Mouse (Mus musculus): ENCODE measurements at regions not wholly inside any gene's neighbourhood (a gene's known extent, or its start where the extent isn't known, plus 50 kb on each side); places are given as distances from the start of the nearest gene placed in this dataset.

DNA sequence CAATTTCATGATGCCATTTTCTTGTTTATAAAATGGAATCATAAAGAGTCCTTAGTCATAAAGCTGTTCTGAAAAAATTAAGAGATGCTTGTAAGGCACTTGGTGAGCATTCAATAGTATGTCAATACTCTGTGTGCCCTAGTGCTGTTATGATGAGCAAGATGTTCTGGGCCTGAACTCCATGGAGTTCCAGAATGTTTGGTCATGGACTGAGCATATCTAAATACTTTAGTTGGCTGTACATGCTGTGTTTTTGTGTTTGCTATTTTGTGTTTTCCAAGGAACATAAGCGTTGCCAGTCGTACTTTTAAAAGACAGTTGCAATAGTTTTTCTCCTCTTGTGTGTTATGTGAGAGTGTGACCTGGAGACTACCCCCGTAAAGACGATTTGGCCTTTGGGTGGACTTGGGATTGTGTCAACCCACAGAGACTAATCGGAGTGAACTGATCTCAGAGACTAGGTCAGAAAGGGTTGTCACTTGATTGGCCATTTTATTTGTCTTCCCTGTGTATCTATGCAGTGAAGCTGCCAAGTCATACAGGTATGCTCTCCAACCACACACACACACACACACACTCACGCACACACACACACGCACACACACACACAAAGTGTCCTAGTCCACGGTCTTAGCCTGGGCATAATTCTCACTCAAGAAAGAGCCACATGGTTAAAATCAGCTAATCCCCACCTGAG lies 152.6 kb upstream of the Krr1 start:
- no peak for DNase-seq (ENCODE audit: extremely low read depth, low read depth, low spot score)

DNA sequence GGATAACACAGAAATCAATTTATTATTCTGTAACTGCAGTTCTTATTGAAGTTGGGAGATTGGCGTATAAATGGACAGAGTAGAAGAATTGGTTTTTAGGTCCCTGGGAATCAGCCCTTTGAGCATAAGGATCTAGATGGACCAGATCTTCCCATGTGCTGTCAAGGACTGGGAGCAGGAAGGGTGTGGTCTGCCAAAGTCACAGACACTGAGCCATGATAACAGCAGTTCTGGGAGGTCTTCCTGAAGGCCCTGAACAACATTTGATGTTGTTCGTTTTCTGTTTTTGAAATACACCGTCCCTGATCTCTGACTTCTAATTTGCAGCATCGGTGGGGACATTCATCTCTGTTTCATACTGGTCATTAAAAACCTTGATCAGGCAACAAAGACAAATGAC lies 147.6 kb upstream of the Krr1 start:
- no peak for DNase-seq (ENCODE audit: extremely low read depth, low read depth, low spot score)

DNA sequence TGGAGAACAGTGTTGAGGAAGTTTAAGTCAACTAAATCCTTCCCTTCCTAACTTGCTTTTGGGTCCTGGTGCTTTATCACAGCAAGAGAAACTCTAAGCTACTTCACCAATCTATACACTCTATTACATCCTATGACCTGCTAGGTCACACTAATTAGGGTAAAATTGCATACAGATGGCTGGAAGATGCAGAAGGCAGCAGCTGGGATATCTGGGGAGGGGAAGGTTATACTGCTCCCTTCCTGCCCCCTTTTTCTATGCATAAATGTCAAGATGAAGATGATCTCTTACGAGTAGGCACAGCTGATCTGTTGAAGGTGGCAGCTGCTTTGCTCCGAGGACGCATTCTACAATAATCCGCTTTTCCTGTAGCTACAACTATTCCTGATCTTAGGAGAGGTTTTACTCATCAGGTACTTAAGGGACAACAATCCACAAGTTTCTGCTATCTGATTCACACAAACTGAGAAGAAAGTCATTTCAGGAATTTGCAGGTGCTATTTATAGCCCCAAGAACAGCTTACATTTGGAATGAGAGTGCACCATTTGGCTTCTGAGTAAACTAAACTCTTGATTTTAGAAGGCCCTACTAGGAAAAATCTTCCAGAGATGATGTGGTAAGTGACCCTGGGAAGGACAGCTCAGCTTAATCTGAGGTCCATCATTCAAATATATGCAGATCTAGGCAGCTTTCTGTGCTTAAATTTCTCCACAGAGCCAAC lies 146.3 kb upstream of the Krr1 start:
- DNase-seq (ENCODE audit: extremely low read depth, low read depth, low spot score): no peak

DNA sequence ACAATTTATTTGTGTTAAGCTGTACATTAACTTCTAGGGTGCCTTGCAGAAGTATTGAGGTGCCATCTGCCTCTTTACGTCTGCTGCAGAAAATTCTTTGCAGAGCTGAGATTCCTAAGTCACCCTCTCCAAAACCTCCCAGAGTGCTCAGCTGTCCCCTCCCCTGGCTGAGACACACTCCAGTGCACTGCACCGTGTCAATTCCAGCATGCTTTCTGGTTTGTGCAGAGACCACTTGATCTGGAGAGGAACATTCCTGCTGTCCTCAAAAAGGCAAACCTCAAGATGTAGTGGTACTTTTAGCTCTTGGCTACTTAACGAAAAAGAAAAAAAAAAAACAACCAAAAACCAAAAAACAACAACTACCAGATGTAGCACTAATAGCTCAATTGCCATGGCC lies 145.2 kb upstream of the Krr1 start:
- DNase-seq (ENCODE audit: extremely low read depth, low read depth, low spot score): no peak

DNA sequence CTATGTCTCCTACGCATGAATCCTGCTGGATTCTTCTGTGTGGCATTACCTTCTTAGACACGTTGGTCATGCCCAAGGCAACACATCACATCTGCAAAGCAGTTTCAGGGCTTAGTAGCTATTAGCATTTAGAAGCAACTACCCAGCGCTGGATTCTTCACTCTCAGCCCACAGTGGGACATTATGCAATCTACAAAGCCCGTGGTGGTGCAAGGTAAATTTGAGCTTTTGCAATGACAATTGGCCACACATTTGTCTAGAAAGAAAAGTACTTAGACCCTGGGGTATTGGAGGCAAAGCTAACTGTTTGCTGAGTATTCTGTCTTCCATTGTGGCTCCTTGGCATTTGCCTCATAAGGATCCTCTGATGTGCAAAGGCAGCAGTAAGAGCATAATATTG lies 144.5 kb upstream of the Krr1 start:
- no peak for DNase-seq (ENCODE audit: extremely low read depth, low read depth, low spot score)

DNA sequence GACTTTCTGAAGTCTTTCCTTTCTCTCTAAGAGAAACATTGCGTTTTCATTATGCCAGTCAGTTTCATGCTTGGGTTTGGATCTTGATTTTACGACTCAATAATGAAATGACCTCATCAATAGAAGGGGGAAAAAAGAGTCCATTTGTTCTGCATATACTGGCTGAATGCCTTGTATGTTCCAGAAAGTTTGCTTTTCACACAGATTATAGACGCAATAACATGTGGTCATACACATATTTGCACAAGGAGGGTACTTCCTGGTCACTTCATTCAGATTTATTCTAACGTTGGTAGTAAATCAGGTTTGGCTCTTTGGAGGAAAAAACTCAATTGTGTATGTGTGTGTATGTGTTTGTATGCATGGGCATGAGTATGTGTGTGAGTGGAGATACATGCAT lies 143.9 kb upstream of the Krr1 start:
- no peak for DNase-seq (ENCODE audit: extremely low read depth, low read depth, low spot score)

DNA sequence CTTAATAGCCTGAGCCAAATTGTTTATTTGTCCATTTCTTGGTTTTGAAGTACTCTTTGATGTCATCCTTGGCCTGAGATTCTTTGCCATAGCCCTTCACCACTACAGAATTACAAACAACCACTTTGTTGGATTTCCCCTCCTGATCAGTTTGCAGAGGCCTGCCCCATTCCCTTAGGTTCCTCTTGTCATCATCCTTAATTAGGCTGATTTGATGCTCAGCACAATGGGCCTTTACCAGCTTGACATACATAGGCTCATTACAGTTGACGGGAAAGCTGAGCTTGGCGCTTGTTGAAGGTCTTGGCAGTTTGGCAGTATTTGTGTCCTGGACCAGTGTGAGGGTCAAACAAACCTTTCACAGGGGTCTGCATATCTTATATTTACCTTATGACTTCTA lies 143.2 kb upstream of the Krr1 start:
- no peak for DNase-seq (ENCODE audit: extremely low read depth, low read depth, low spot score)

DNA sequence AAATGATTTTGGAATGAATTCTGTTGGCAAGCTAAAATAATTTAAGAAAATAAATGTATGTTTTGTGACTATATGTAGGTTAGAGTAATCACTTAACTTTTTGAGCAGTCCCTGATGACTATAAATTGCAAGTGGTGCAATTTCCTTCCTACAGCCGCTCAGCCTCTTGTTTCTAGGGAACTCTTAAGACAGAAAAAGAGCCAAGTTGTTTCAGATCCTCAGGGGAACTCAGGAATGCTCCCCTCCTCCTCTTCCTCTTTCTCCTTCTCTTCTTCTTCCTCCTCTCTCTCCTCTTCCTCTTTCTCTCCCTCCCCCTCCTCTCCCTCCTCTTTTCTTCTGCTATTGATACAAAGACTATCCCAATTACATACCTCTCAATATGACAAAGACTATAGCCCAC lies 141.4 kb upstream of the Krr1 start:
- no peak for DNase-seq (ENCODE audit: extremely low read depth, low read depth, low spot score)

DNA sequence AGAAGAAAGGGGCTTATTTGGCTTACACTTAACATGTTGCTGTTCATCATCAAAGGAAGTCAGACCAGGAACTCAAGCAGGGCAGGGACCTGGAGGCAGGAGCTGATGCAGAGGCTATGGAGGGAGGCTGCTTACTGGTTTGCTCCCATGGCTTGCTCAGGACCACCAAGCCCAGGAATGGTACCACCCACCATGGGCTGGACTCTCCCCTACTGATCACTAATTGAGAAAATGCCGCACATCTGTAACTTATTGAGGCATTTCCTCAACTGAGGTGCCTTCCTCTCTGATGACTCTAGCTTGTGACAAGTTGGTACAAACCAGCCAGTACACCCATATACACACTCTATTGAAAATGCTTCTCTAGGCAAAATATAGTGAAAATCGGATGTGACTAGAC lies 138.9 kb upstream of the Krr1 start:
- DNase-seq (ENCODE audit: extremely low read depth, low read depth, low spot score): no peak

DNA sequence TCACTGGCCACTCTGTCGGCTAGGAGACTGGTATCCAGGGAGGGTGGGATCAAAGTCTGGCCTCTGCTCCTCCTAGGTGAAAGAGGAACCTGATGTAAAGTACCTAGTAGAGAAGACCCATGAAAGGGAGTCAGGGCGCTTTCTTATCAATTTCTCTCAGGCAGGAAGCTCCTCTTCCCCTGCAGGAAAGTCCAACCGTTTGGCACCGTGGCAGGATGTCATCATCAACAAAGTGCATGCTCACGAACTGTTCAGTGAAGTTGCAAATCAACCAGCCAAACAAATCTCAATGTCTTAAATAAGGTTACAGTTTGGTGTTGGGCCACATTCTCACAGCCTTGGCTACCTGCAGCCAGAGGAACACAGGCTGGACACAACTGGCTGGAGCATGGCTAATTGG lies 138.2 kb upstream of the Krr1 start:
- no peak for DNase-seq (ENCODE audit: extremely low read depth, low read depth, low spot score)

DNA sequence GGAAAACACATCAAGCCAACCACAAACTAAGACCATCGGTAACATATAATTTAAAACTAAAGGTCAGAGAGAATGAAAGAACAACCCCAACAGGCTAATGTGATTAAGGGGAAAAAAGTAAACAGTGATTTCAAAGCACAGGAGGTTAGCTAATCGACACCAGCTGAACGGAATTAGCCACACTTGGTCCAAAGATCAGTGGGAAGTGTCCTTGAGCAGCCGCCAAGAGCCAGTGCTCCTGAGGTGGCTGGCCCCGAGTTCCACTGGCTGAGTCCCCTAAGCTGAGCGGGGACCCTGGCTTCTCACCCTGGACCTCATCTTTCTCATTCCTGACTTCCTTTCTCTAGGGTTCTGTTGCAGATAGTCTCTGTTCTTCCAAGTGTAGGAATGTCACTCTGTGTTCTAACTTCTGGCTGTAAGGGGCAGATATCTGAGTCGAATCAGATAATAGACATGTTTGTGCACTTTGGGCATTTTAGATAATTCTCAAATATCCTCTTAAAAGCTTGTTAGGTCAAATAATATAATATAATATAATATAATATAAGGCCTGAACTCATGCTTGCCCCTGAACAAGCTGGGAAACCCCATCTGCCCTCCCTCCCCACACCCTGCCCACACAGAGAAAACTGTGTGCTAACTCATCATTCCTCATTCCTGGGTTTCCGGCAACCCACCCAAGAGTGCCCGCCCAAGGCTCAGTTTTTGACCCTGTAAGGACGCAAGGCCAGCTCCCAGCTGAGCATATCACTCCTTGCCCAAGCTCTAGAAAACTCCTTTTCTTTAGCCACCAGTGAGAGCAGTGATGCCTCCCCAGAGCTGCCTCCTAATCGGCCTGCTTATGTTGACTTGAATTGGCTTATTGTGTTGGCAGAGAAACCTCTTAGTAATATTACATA lies 137.3 kb upstream of the Krr1 start:
- no peak for DNase-seq (ENCODE audit: extremely low read depth, low read depth, low spot score)

DNA sequence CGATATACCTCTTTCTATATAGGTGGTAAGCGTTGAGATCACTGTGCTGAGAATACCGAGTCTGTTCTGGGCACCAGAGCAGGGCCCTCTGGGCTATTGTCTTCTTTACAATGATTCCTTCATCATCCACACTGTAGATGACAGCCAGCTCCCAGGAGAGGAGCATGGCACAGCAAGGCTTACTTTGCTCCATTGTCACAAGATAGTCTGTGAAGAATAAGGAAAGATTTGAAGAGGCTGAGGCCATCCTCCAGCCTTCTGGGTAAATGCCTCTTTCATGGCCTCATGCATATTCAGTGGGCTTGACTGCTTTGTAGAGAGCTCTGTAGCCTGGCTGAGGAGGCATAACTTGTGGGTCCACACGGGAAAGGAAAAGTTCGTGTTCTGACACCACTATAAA lies 136.3 kb upstream of the Krr1 start:
- no peak for DNase-seq (ENCODE audit: extremely low read depth, low read depth, low spot score)

DNA sequence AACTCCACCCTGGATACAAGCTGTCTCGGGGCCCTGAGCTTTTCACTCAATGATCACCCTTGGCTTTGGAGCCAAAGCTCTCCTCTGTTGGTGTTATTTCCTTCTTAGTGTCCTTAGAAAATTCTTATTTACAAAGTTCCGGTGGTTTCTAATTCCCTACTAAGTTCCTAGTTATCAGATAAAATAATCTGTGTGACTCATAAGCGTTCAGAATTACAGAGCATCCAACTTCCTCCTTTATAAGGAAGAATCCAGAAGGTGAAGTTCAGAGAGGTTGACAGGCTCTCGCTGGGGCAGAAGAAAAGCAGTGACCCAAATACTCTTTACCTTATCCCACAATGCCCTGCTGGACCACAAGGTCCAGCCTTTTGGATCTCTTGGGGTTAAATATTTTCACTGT lies 135.7 kb upstream of the Krr1 start:
- no peak for DNase-seq (ENCODE audit: extremely low read depth, low read depth, low spot score)

DNA sequence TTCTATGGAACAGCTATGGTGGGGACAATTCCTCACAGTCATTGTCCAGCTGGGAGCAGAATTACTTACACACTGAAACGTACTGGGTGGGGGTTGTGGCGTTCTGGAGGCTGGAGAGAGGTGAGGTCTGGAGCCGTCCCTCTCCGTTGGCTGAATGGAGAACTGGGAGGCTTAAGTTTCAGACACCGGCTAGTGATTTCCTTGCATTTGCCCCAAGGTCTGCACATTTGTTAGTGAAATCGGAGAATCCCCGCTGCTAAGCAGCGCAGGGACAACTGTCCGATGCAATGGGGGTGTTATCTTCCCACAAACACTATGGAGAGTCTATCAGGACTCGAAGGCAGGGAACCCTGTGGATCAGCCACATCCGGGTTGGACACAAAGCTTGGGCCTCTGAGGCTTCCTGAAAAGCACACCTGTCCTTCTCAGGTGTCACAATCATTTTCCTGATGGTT lies 130.1 kb upstream of the Krr1 start:
- no peak for DNase-seq (ENCODE audit: extremely low read depth, low read depth, low spot score)

DNA sequence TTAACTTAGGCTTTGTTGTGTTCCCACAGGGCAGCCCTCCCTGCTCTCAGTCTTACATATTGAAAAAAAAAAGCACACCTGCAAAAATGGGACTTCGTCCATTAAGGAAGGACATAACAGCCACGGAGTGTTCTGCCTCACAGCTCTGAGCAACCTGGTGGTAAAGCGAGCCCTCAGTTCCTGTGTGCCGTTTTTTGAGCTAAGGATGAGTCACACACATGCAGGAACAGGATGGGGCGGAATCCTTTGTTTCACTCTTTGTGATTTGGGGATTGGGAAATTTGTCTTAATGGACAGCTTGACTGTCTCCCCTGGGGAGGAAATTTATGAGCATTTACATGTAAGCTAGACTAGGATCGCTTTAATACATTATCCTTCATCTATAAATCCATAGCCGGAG lies 129.6 kb upstream of the Krr1 start:
- peak; percentile 59 for DNase-seq (ENCODE audit: extremely low read depth, low read depth, low spot score)

DNA sequence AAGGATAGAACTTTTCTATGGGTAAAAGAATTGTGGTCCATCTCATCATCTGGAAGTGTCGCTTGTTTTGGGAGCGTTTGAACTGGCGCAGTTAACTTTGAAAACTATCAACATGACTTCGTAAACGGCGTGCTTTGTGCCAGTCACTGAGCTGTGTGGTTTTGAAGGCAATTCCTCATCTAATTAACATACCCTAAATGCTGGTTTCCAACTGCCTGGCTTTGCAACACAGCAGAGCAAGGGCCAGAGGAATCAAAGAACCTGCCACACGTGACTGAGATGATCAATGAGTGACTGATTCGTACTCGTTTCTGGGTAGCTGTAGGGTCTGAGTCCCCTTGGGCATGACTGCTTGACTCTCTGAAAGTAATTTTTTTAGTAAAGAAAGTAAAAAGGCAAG lies 129.2 kb upstream of the Krr1 start:
- no peak for DNase-seq (ENCODE audit: extremely low read depth, low read depth, low spot score)

DNA sequence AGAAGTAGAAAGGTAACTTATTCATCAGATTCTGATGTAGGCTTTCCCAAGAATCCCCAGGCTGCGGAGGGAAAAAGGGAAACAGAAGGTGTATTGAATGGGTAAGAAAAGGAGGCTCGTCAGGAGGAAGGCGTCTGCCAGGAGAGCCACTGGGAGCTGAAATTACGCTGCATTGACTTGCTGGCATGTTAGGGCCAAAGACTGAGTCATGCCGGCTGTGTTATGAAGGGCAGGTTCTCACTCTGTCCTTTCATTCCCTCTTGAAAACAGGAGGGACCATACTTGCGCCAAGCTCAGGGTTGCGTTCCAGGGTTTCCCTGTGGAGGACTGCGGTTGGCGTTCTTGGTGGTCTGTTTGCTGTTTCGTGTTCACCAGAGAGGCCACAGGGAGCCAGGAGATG lies 128.3 kb upstream of the Krr1 start:
- DNase-seq (ENCODE audit: extremely low read depth, low read depth, low spot score): no peak

DNA sequence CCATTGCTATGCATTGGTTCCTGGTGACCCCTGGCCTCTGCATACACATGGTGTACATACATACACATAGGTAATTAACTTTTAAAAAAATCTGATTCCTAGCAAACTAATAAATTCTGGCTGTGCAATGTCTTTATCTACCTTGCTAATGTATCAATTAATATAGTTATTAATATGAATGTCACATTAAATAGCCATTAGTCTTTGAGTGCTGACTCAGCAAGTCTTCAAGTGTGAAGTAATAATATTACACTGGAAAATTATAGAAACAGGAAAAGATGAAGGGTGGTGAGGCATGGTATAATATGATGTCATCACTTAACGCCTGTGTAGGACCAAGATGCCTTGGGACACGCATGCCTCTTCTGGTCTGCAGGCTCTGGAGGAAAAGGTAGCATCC lies 126.5 kb upstream of the Krr1 start:
- DNase-seq (ENCODE audit: extremely low read depth, low read depth, low spot score): no peak

DNA sequence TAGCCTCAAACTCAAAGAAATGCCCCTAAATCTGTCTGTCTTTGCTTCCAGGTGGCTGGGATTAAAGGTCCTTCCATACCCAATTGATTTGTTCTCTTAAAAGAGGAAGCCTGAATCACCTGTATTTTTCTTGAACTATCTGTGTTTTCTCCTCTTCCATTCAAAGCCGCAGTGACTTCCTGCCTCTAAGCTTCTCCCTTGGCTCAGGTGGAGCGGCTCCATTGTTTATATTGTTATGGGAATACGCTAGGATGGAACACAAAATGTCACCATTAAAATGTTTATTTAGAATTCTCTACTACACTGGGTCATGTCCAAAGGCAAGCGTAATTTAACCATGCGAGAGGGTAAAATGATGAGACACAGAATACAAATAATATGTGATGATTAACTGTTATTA lies 118.2 kb upstream of the Krr1 start:
- no peak for DNase-seq (ENCODE audit: extremely low read depth, low read depth, low spot score)

DNA sequence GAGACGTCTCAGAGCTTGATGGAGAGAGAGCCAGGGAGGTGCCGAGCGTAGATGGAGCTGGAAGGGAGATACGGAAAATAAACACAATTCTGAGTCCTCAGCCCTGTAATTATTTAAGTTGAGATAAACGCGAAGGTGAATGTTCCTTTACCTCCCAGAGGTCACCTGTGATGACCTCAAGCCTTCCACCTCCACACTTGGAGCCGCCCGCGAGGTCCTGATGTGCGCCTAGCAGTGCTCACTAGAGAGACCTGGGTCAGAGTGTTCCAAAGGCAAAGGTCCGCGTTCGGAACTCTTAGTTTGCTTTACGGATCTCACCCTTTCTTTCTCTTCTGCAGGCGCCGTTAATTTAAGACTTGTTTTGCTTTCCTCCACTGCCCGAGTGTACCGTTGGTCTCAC lies 117.0 kb upstream of the Krr1 start:
- no peak for DNase-seq (ENCODE audit: extremely low read depth, low read depth, low spot score)

DNA sequence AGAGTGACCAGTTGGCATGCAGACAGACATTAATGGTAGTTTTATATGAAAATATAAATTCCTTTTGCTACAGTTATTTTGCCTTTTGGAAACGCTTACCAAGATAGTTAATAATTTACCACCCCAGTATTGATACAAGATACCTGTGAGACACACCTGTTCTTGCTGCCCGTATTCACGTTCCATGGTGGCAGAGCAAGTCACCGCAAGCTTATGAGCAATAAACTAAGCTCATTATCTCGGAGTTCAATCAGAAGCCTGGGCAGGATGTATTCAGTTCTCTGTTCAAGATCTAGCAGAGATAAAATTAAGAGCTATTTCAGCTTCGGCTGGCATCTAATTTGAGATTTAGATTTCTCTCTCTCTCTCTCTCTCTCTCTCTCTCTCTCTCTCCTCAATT lies 114.1 kb upstream of the Krr1 start:
- DNase-seq (ENCODE audit: extremely low read depth, low read depth, low spot score): no peak

DNA sequence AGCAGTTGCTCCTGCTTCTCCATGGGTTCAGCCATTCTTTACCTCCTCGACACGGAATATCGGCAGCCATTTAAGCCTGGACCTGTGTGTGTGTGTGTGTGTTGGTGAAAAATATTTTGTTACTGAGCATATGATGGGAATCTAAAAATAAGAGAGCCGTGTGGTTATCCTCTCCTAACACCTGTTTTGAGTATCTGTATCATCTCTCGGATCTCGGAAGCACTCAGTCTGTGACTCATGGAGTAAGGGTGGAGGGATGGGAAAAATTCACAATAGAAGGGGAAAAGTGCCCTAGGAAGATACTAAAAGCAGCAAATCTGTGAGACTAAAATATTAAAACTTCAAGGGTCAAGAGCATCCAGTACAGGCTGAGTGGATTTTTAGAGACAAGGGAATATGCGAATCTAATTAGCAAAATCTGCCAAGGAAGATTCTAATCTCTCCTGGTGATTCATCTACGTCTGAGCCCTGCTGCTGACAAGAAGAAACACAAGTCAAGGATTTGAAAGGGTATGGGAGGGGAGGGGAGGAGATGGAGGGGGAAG lies 107.1 kb upstream of the Krr1 start:
- no peak for DNase-seq (ENCODE audit: extremely low read depth, low read depth, low spot score)

Data from fat pad, adult 2 months (tissue).